Mouse (Mus musculus) skeletal muscle tissue, adult 2 months (tissue): ENCODE measurements around the gene Prss16.

Experiments used
- DNase-seq: peaks from one replicate; pipeline ENCODE4 v3.0.0-alpha.2; 2012; ENCODE audit warnings: low read depth, low spot score

Prss16 gene

GRCm38 (mm10) chr13:22007872-22008271 lies 1.7 kb downstream of the Prss16 start:
- no peak for DNase-seq

DNA sequence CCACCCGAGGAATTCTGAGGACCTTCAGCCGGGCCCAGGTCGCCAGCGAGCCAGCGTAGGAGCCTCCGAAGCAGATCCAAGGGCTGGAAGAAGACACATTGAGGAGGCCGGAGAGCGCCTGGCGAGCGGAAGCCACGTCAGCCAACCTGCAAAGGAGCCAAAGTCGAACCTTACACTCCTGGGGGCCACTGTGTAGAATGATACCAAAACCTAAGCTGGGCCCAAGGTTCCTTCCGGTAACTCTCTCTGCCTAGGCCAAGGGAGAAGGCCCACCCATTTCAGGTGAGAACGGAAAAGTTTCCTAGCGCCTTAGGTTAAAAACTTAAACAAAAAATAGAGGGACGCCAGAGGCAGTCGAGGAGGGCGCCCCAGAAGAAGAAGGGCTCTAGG lies 2.4 kb downstream of the Prss16 start:
- no peak for DNase-seq

DNA sequence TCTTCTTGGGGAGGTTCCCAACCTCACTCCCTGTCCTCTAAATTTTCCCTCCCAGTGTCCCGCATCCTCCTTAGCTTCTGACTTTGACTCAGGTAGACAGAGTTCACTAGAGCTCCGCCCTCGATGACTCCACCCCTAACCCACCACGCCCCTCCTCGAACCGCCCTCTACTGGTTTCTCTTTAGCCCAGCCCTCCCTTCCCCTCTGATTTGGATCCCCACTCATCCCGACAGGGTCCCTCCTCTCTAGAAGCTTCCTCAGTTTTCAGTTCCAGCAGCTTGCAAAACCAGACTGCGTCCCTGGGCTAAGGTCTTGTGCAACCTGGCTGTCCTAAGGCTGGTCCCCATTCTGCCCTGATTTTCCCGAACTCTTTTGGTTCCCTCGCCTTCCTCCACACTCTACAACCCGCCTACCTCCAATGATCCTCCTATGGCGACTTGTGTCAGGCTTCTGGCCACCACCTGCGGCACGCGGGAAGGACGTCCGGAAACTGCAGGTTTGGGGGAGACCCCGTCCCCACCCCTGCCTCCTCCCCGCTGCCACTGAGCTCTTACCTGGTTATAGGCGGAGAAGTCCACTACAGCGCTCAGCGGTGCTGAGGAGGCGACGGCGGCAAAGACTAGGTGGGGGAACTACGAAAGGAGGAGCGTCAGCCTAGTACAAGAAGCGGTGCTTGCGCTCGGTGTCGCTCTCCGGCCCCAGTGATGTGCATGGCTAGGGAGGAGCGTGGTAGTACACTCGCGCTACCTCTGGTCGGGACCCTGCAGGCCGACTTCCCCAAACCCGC lies 3.0 kb downstream of the Prss16 start:
- DNase-seq = no peak

- DNase-seq = no peak
Measured at GRCm38 (mm10) chr13:22005605-22006333, 3.8 kb downstream of the Prss16 start.

DNA sequence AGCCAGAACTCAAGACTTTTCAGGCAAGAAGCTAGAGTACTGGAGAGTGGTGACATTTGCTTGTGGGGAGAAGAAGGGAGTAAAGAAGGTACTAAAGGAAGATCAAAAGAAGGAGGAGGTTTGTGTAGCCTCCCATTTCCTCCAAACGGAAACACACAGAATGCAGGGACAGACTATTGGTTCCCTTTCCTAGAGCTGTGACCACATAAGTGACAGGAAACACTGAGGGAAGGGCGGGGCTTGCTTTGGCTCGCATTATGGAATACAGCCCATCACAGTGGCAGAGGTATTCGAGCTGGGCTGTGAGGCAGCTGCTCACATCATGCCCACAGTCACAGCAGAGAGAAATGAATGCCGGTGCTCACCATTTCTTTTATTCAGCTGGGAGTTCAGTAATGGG lies 7.7 kb downstream of the Prss16 start:
- no peak for DNase-seq

DNA sequence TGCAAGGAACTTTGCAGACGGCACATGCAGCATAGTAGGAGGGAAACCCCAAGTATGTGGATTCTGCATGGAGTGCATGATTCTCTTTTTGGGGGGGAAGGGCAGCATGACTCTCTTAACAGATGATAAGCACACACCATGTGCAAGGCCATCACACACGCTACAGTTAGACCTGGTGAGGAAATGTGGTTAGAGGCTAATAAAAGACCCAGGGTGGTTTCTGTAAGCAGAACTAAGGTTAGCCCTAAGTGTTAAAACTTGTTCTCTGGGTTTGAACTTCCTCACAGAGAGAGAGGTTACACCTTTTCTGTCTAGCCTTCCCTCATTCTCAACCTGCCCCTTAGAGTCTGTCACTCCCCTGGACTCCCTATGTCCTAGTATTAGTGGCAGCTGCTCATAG lies 8.2 kb downstream of the Prss16 start:
- DNase-seq = no peak

DNA sequence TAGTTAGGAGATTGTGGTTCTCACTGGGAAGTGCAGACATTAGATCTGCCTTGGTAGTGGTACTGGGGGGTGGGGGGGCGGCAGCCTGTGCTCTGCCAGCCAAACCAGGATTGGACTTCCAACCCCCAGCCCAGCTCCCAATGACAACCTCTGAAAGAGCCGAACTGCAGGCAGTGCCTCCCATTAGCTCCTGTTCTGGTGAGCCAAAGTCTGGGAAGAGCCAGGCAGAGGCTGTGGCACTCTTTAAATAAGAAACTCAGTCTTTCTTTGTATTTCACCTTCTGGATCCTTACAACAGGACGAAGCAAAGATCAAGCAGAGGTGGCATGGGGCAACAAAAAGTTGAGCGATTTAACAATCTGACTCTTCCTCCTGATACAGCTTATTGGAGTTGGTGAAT lies 10.4 kb downstream of the Prss16 start:
- DNase-seq = no peak

DNA sequence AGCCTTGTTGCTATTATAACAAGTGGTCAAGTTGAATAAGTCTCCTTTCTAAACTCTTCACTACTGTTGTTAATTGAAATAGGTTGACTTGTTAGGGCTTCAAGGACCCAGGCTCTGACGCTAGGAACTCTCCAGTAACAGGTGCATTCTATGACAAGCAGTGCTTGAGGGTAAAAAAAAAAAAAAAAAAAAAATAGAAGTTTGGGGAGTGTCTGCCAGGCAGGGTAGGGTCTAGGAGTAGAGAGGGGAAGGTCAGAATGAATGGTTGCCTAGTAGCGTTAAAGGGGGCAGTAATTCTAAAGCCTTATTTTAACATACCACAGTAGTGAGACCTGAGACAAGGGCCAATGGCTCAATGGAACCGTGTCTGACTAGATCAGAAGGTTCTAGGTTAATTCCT lies 11.1 kb downstream of the Prss16 start:
- DNase-seq = no peak

- DNase-seq = no peak
Measured at GRCm38 (mm10) chr13:21997821-21998220, 11.7 kb downstream of the Prss16 start.

DNA sequence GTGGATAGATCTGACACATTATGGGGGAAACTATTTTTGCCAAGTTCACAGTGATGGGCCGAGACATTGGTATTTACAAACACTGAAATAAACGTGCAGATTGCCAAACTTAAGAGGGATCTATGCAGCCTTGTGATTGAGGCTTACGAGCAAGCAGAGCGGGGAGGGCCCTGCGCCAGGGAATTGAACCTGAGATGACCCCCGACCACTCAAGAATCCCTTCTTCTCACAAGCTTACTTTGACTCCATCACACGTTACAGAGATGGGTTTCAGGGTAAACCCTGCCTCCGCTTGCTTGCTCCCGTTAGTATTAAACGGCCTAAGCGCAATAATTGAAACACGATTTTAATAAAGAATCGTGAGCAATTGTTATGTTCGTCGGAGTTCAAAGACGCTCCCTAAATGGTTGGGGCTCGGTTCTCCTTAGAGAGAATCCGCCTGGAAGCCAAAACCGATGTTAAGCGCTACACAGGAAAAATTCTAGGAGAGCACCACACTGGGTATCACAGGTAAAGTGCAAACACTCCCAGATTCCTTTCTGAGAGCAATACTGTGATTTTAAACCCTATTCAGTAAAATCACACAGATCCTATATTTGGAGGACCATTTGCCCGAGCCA lies 12.2 kb downstream of the Prss16 start:
- no peak for DNase-seq

GRCm38 (mm10) chr13:21996840-21997185 lies 12.7 kb downstream of the Prss16 start:
- no peak for DNase-seq

- no peak for DNase-seq
Measured at GRCm38 (mm10) chr13:21996101-21996839, 13.3 kb downstream of the Prss16 start.

- no peak for DNase-seq
Measured at GRCm38 (mm10) chr13:21995331-21995914, 14.1 kb downstream of the Prss16 start.

- DNase-seq = no peak
Measured at GRCm38 (mm10) chr13:21994896-21995295, 14.6 kb downstream of the Prss16 start.

DNA sequence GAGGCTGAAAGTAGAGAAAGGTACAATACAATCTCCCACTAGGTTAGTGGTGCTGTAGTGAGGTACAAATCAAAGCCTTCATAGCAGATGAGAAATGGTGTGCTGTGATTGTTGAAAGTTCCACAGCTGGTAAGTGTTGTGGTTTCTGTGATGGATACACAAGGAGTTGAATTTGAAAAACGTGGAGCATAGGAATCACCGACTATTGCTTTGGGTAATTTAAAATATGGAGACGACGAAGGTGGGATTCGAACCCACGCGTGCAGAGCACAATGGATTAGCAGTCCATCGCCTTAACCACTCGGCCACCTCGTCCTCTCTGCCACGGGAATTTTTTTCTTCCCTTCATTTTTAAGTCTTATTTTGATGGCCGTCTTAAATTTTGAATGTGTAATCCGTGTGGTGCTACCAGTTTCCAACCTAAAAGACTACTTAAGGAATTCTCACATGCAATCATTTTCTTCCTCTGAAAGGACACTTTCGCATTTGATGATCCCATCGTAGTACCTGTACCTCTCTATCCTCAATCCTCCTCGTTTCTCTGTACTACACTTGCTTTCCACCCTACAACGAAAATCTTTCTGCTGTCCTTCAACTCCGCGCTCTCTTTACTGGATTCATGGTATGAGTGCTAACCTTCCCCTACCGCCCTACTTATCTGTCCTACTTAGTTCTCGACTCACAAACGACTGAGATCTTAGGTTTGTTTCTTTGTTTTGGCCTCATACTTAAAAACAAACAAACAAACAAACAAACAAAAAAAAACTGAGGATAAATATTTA lies 15.4 kb downstream of the Prss16 start:
- no peak for DNase-seq

DNA sequence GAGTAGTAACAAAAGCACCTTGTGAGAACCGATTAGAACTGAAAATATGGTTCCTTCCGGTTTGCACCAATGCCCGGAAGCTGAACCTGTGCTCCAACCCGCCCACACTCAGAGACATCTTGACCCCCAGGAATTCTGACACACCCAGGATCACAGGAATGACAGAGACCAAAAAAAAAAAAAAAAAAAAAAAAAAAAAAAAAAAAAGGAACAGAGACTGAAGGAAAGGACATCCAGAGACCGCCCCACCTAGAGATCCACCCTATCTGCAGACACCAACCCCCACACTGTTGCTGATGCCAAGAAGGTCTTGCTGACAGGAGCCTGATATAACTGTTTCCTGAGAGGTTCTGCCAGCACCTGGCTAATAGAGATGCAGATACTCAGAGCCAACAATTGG lies 17.0 kb downstream of the Prss16 start:
- no peak for DNase-seq

DNA sequence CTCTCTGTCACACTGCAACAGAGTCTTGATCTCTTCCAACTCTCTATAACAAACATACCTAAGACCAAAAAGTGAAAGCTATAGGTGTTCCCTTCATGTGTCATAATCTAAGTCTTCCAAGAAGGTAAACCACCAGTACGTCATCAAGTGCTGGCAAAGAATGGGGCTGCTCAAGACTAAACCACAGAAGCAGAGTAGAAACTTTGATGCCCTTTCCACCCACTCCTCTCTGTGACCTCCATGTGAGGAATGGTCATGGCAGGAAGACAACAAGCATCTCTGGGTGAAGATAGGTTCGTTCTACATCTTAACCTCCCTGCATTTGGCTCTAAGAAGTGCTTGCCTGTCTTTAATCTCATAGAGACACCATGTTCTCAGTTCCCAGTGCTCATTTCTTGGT lies 25.1 kb downstream of the Prss16 start:
- no peak for DNase-seq

DNA sequence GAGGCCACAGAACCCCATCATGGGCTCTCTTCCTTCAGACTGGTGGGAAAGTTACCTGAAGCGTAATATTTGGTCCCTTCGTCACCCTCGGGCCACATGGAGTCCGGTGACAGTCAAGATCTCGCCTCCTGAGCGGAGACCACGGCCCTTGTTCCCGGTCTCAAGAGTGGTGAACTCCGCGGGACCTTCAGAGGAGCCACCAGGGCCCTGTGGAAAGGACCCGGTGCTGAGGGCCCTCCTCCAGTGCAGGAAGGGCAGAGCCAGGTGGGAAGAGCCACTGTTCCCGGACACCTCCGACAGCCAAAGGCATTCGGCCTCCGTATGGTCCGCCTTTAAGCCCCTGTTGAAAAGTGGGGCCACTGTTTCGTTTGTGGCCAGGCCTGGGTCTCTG lies 27.7 kb downstream of the Prss16 start:
- no peak for DNase-seq

DNA sequence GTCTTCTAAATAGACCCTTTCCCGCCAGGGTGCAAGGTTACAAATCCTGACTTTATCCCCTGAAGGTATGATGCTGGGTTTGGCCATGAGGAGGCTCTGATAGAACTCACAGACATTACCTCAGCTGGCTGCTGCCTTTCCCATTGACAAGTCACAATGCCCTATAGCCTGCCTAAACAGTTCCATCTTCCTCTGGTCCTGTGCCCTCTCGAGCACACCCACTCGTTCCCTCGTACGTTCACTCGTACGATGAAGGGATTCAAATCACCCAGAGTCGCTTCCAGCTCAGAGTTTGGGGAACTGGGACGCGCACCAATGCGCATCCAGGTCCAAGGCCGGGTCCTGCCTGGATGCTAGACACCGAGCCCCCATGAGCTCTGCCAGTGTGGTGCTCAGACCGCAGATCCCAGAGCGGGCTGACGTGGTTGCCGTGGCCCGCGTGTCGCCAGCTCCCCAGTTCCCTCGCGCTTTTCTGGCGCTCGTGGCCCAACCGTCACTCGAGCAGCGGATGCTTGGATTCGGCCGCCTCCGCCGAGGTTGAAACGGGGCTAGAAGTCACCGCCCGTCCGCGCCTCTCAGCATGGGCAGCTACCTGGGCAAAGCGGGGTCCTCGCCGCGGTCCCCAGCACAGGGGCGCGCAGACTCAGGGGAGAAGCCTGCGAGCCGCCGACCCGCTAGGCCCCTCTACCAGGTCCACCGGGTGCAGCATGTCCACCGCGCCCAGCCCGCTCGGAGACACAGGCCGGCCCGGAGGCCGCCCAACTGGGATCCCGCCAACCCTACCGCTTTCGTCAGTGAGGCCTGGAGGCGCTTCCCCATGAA lies 28.4 kb downstream of the Prss16 start, which contains the start of gene Pom121l2:
TSS of gene Pom121l2 (plus strand) at position 214 of the 822 bp plus-strand sequence.
- DNase-seq = no peak
